Mouse (Mus musculus) myocyte (in vitro differentiated cells): Measurements from ENCODE around the gene Rpl3l. TPM values are rescaled to one million over a fixed set of nuclear protein-coding genes. Genes with fewer than 3 reads are reported as not detected.
A peak's percentile ranks its signal among the peaks of the same experiment; 100 is the strongest.

ENCODE experiments used
- H3K27me3 ChIP-seq: one replicate; pipeline ENCODE4 v1.6.1; 2011; ENCODE audit not compliant: control insufficient read depth, insufficient read depth, insufficient read length
- H3K36me3 ChIP-seq: one replicate; pipeline ENCODE4 v1.6.1; 2011; ENCODE audit not compliant: control insufficient read depth, insufficient read depth
- H3K4me2 ChIP-seq: one replicate; pipeline ENCODE4 v1.6.1; 2011; ENCODE audit warnings: low read depth, control low read depth
- H3K4me3 ChIP-seq: one replicate; pipeline ENCODE4 v1.5.1; 2011; ENCODE audit warnings: mild to moderate bottlenecking, control low read depth, moderate library complexity
- H3K79me2 ChIP-seq: one replicate; pipeline ENCODE4 v1.6.1; 2011; ENCODE audit not compliant: control insufficient read depth, insufficient read depth
- H3ac ChIP-seq: one replicate; pipeline ENCODE4 v1.6.1; 2011; ENCODE audit not compliant: control insufficient read depth, insufficient read length
- CEBPB ChIP-seq: IDR thresholded peaks from 2 replicates; pipeline ENCODE4 v1.6.1; 2011; ENCODE audit warnings: mild to moderate bottlenecking, moderate library complexity; ENCODE audit not compliant: poor library complexity, insufficient read depth, severe bottlenecking
- E2F4 ChIP-seq: IDR thresholded peaks from one replicate; pipeline ENCODE4 v1.6.1; 2011; ENCODE audit warnings: mild to moderate bottlenecking, control low read depth, moderate library complexity; ENCODE audit not compliant: insufficient read depth
- MAX ChIP-seq: IDR thresholded peaks from one replicate; pipeline ENCODE4 v1.6.1; 2011; ENCODE audit warnings: low read depth, mild to moderate bottlenecking, control low read depth
- MYOD1 ChIP-seq, 3 experiments: IDR thresholded peaks; one replicate each; pipeline ENCODE4 v1.6.1; 2011; ENCODE audit warnings: control low read depth in 2 of 3, low read depth in 2 of 3, mild to moderate bottlenecking in 2 of 3, moderate library complexity in 1 of 3; ENCODE audit not compliant: insufficient read length in 2 of 3, control insufficient read depth in 1 of 3
- MYOG ChIP-seq, 3 experiments: IDR thresholded peaks; one replicate each; pipeline ENCODE4 v1.6.1; 2011; ENCODE audit warnings: control low read depth in 2 of 3, low read depth in 2 of 3, mild to moderate bottlenecking in 2 of 3; ENCODE audit not compliant: insufficient read length in 2 of 3, control insufficient read depth in 1 of 3, insufficient read depth in 1 of 3
- POLR2A ChIP-seq: IDR thresholded peaks from one replicate; pipeline ENCODE4 v1.6.1; 2011; ENCODE audit warnings: low read depth, mild to moderate bottlenecking, control low read depth, moderate library complexity; ENCODE audit not compliant: insufficient read length
- POLR2AphosphoS2 ChIP-seq: IDR thresholded peaks from one replicate; pipeline ENCODE4 v1.6.1; 2011; ENCODE audit warnings: low read depth, control low read depth; ENCODE audit not compliant: insufficient read length
- REST ChIP-seq: IDR thresholded peaks from one replicate; pipeline ENCODE4 v1.6.1; 2011; ENCODE audit warnings: mild to moderate bottlenecking, control low read depth, moderate library complexity; ENCODE audit not compliant: insufficient read depth, insufficient read length
- SRF ChIP-seq: IDR thresholded peaks from one replicate; pipeline ENCODE4 v1.6.1; 2011; ENCODE audit warnings: low read depth; ENCODE audit not compliant: control insufficient read depth, insufficient read length
- TCF12 ChIP-seq: IDR thresholded peaks from one replicate; pipeline ENCODE4 v1.6.1; 2011; ENCODE audit warnings: mild to moderate bottlenecking, control low read depth; ENCODE audit not compliant: poor library complexity, insufficient read depth, severe bottlenecking
- TCF3 ChIP-seq: IDR thresholded peaks from one replicate; pipeline ENCODE4 v1.6.1; 2011; ENCODE audit warnings: low read depth, control low read depth; ENCODE audit not compliant: insufficient read length
- USF1 ChIP-seq: IDR thresholded peaks from one replicate; pipeline ENCODE4 v1.6.1; 2011; ENCODE audit warnings: low read depth, mild to moderate bottlenecking, control low read depth, moderate library complexity
- polyA plus RNA-seq: library from polyadenylated mRNA; unstranded; fragments of >200 nt; fragmentation: generic; extraction: Trizol; gene quantifications from one replicate; pipeline ENCODE4 v1.2.1, GENCODE M21; 2012; ENCODE audit warnings: missing spikeins

The Rpl3l gene
- 1.7 TPM for polyA plus RNA-seq

DNA sequence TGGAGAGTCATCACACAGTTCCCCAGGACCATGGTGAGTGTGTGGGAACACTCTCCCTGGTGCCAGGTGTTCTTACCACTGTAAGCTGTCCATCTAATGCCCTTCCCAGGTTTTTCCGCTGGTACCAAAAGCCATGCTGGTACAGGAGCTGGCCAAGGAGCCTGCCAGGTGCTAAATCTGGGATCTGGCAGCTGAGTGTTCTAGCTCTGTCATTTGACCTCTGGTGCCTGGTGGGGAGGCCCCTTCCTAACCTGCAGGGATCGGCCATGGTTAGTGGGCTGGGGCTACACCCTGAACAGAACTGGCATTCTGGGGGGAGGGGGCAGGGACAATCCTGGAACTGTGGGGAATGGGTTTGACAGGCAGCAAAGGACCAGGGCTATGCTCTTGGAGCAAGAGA is at the start of gene Rpl3l:
Gene Rpl3l (plus strand): TSS at position 203 of the 400 bp plus-strand sequence.
- Histone ChIP-seq H3K36me3 (peaks cover under 1% of the 10 kb centered on the region), H3ac (no peak within 1 kb of the TSS), H3K4me2 (no peak within 1 kb of the TSS), H3K4me3 (no peak within 1 kb of the TSS), H3K27me3 (no peaks in the 10 kb centered on the region), H3K79me2 (peaks cover 12% of the 10 kb centered on the region)
- no peak for TF ChIP-seq E2F4

DNA sequence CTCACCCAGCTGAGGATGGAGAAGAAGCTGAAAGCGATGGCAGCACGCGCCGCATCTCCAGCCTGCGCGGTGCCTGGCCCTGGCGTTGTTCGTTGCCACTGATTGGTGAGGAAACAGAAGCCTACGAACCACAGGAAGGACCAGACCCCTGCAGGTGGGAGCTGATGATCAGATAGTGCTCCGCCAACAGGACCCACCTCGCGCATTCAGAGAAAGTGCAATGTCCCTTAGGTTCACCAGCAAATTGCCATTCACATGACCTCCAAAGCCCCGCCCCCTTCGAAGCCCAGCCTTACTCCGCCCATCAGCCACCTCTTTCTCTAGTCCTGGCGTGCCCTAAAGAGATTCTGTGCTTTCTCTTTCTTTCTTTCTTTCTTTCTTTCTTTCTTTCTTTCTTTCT is 41.1 kb upstream of the Rpl3l start:
- Histone ChIP-seq H3K4me3 (no peak overlapping the region), H3K27me3 (no peaks in the 10 kb centered on the region)
- TF ChIP-seq E2F4 (no peak), POLR2AphosphoS2 (no peak), SRF (no peak), MAX (no peak), REST (no peak), TCF12 (no peak), CEBPB (no peak), MYOD1 (IDR thresholded peaks at IDR 0.05; ENCODE audit: control insufficient read depth in 1 of 3, insufficient read length in 2 of 3, low read depth in 2 of 3) (no peak), TCF3 (no peak), USF1 (no peak), POLR2A (no peak), MYOG (IDR thresholded peaks at IDR 0.05; ENCODE audit: control insufficient read depth in 1 of 3, insufficient read depth in 1 of 3, insufficient read length in 2 of 3, low read depth in 2 of 3) (no peak)

DNA sequence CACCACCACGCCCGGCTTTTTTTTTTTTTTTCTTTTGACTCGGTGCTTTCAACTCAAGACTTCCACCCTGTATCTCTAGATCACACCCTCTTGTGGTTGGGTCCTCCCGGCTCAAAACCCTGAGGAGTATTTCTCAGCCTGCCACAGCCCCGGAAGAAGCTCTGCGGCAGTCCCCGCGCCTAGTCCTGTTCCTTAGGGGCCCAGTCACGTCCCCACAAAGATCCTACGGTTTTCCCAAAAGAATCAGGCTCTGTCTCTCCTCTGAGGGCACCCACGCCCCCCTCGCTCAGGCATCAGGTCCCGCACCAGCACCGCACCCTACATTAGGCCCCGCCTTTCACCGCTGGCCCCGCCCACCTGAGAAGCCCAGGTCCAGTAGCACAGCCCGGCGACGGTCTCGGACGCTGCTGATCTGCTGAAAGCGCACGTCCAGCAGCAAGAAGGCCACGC is 40.4 kb upstream of the Rpl3l start:
- no peaks in the 10 kb centered on the region for H3K27me3 ChIP-seq
- no peak overlapping the region for H3K4me3 ChIP-seq
- TF ChIP-seq MYOD1 (IDR thresholded peaks at IDR 0.05; ENCODE audit: control insufficient read depth in 1 of 3, insufficient read length in 2 of 3, low read depth in 2 of 3) (no peak), TCF3 (no peak), TCF12 (no peak), SRF (no peak), E2F4 (no peak), MYOG (IDR thresholded peaks at IDR 0.05; ENCODE audit: control insufficient read depth in 1 of 3, insufficient read depth in 1 of 3, insufficient read length in 2 of 3, low read depth in 2 of 3) (no peak), MAX (no peak), POLR2AphosphoS2 (no peak), POLR2A (no peak)
- H3ac ChIP-seq = no peak overlapping the region
- no peak overlapping the region for H3K4me2 ChIP-seq
- H3K79me2 ChIP-seq = no peaks in the 10 kb centered on the region
- H3K36me3 ChIP-seq = no peaks in the 10 kb centered on the region

More for the DNA sequence above, 41.1 kb upstream of the Rpl3l start:
- Histone ChIP-seq H3ac (no peak overlapping the region), H3K4me2 (no peak overlapping the region), H3K79me2 (no peaks in the 10 kb centered on the region), H3K36me3 (peaks cover 5% of the 10 kb centered on the region)

GRCm38 (mm10) chr17:24687599-24687998 is 40.0 kb upstream of the Rpl3l start:
- no peak for TF ChIP-seq SRF
- TF ChIP-seq MYOG (IDR thresholded peaks at IDR 0.05; ENCODE audit: control insufficient read depth in 1 of 3, insufficient read depth in 1 of 3, insufficient read length in 2 of 3, low read depth in 2 of 3) = no peak
- H3K27me3 ChIP-seq = no peaks in the 10 kb centered on the region
- H3K4me2 ChIP-seq = no peak overlapping the region
- no peaks in the 10 kb centered on the region for H3K36me3 ChIP-seq
- no peaks in the 10 kb centered on the region for H3K79me2 ChIP-seq
- no peak overlapping the region for H3ac ChIP-seq
- no peak overlapping the region for H3K4me3 ChIP-seq

DNA sequence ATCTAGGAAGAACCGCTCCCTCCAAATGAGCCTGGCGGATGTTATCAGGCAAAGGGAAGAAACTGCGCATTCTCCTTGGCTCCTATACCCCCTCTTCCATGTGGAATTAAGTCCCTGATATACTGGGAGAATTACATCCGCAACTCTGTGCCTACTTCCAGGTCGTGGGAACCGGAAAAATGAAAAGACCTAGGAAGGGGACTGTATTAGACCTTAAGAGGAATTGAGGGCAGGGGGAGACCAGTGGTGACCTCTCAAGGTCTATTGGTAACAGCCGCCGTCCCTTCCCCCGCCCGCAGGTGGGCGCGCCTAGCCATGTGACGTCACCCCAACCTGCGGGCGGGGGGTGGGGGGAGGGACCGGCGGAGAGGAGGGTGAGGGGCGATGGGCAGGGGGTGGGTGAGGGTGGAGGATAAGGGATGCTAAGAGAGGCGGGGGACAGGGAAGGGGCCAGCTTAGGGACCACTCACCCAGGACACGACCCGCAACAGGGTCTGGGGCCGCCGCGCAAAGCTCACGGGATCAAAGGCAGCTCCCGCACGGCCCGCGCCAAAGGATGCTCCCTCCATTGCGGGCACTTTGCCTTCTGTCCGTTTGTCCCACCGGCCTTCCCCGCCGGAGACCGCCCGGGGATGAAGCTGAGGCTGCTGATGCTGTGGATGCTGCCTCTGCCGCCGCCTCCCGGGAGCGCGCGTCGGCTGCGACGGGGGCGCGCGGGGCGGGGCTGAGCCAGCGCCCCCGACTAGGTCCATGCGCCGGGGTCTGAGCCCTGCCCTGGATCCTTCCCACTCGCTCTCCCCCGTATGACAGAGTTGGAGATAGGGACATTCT is 38.2 kb upstream of the Rpl3l start, which contains the start of gene Syngr3:
Gene Syngr3 (minus strand): TSS at position 705 of the 831 bp plus-strand sequence.
- TF ChIP-seq TCF12 = no peak
- TF ChIP-seq MYOD1 (IDR thresholded peaks at IDR 0.05; ENCODE audit: control insufficient read depth in 1 of 3, insufficient read length in 2 of 3, low read depth in 2 of 3) = no peak
- H3K4me2 ChIP-seq = peak within 1 kb of the TSS; percentile 64
- peak within 1 kb of the TSS; percentile 14 for H3K4me3 ChIP-seq
- H3ac ChIP-seq = no peak within 1 kb of the TSS
- H3K27me3 ChIP-seq = no peaks in the 10 kb centered on the region
- no peaks in the 10 kb centered on the region for H3K79me2 ChIP-seq
- H3K36me3 ChIP-seq = no peaks in the 10 kb centered on the region
